Mouse (Mus musculus) left cerebral cortex, adult 11 months (tissue): ENCODE data around the gene Snx29.
"Not testable (repeated sequence)": the region's sequence is repeated elsewhere in the genome, so short reads cannot be mapped to it uniquely, and the experiment has no call there.

Experiments used
- DNase-seq: peaks from one replicate; pipeline ENCODE4 v3.0.0; 2022; ENCODE audit warnings: low spot score

Gene Snx29

GRCm38 (mm10) chr16:11359919-11360318, 37.2 kb downstream of the Snx29 start:
- no peak for DNase-seq

DNA sequence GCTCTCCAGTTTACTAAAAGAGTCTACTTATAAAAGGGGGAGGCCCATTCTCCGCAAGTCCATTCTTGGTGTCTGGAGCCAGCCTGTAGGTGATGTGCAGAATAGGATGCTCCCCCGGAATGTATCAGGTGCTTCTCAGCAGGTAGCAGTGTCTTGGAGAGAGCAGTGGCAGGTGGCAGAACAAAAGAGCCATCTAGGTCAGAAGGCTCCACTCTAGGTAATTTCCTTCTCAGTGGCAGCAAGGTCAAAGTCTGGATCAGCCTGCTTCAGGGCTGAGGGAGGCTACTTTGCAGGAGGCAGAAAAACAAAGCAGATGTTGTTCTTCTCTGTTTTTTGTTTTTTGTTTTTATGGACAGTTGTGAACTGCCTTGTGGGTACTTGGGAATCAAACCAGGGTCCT, 37.9 kb downstream of the Snx29 start:
- not testable (repeated sequence) for DNase-seq

DNA sequence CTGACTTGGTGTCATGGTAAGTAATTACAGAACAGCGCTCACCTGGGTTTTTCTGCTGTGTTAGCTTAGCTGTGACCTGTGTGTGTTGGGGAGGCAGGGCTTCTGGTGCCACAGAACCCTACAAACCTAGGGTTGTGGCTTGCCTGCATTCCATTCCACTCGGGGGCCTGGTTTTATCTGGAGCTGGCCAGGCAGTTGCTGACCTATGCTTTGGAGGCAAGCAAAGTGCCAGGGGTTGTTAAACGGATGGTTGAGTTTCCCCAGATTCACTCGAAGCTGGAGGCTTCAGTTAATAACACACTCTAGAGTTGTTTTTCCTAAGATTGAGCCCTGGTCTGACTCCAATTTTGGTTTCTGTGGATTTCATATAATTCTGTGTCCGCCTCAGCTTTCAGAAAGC, 42.9 kb downstream of the Snx29 start:
- DNase-seq, result no peak

DNA sequence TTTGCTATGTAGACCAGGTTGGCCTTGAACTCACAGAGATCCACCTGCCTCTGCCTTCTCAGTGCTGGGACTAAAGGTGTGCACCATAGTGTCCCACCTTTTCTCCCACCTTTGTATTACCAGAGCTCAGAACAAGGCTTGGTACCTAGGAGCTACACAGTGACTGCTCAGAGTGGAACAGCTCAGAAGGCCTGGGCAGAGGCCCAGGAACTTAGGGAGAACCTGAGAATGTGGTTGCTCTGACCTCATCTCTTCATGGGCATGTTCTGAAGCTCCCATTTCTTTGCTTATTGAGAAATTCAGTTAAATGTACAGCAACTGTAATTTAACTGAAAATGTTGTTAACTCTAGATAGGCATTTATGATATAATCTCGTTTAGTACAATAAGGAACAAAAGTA, 44.1 kb downstream of the Snx29 start:
- DNase-seq, result no peak

DNA sequence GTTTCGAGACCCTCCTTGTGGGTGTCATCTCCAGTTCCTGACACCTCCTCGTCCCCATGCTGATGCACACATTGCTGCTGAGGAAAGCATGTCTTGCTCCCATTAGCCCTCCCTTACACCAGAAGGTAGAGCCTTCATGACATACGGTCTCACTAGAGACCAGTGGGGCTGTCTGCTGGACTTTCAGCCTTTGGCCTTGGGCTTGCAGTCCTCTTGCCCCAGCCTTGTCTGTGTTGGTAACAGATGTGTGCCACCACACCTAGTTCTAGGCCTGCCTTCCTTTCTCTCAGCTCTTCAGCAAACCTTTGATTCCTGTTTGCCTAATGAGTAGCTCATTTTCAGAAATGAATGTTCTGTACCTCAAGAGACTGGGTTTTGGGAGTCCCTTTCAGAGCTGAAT, 45.7 kb downstream of the Snx29 start:
- DNase-seq, result no peak

DNA sequence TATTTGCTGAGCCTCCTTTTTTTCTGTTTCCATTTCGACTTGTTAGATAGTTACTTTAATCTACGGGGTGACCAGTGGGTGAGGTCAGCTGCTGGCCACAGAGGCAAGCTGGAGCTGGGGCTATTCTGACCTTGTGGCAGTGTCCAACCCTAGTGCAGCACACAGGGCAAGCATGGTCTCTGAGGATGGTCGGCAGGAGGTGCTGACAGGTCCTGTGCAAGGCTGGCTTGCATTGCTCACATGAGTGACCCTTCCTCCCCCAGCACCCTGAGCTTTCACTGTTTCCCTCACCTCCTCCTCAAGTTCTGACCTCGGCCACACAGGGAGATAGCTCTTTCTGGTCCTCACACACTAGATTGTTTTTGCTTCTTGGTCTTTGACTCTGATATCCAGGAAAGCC, 46.5 kb downstream of the Snx29 start:
- DNase-seq, result no peak

DNA sequence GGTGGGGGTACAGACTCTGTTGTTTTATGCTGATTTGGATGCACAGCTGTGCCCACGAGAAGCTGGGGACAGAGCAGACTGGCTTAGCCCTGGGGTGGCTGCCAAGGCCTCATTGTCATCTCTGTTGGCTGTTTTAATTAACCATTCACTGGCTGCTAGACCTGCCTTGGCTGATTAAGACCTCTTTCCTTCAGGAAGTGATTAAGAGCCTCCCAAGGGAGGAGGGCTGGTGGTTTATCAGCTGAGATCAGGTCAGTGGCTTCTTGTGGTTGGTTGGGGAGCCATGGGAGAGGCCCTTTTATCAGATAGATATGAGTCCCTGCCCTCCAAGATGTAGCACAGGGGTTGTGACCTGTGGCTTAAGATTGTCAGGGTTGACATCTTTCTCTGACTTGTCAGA, 46.9 kb downstream of the Snx29 start:
- DNase-seq, result no peak

DNA sequence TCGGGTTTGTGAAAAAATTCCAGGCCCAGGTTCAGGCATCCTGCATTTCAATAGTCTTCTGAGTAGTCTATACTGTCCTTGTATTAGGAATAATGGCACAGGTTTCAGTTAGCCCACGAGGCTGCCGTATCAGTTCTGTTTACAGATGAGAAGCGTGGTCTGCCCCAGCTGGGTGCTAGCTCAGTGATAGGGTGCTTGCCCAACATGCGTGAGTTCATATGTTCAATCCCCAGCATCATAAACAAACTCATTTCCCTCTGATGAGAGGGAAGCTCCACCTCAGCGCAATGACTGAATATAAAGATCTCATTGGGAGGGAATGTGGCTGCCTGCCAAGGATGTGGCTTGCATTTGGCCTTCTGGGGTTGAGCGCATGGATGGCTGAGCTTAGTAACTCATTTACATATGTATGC, 47.4 kb downstream of the Snx29 start:
- no peak for DNase-seq

DNA sequence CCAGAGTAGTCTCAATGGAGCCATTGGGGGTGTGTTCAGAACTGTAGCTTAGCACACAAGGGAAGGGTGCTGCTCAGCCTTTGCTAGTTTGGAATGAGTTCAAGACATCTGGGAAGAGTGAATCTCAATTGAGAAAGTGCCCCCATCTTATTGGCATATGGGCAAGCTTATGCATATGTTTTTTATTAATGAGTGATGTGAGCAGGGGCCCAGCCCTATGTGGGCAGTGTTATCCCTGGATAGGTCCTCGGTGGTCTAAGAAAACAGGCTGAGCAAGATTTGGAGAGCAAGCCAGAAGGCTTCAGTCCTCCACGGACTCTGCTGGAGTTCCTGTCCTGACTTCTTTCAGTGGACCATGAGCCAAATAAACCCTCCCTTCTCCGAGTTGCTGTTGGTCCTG, 56.6 kb downstream of the Snx29 start:
- no peak for DNase-seq

DNA sequence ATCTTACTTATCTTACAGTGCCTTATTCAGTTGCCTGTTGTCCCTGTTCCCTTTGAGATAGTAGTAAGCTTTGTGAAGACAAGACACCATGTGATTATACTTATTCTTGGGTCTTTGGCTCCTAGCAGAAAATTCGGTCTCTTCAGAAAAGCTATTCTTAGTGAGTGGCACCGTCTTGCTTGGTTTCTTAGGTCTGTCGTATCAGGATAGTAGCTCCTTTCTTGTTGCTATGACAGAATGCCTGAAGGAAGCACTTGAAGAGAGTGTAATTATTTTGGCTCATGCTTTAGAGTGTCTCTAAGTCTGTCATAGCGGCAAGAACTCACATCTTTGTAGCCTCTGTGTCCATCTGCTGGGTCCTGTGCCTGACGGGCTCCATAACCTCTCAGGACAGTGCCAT, 57.3 kb downstream of the Snx29 start:
- no peak for DNase-seq

DNA sequence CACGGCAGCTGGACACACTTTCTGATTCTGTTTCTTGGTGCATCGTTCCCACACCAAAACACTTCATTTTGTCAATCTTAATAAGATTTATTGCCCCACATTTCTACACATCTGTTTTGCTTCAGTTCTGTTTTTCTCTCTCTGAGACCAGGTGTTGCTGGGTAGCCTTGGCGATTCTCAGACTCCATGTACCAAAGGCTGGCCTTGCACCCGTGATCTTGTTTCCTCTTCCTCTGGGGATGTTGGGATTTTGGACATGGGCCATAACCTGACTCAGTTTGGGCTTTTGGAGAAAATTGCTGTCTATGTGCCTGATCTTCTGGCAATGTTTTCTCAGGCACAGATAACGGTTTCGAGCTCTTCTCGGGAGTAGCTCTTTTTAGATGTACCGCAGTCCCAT, 58.2 kb downstream of the Snx29 start:
- no peak for DNase-seq

DNA sequence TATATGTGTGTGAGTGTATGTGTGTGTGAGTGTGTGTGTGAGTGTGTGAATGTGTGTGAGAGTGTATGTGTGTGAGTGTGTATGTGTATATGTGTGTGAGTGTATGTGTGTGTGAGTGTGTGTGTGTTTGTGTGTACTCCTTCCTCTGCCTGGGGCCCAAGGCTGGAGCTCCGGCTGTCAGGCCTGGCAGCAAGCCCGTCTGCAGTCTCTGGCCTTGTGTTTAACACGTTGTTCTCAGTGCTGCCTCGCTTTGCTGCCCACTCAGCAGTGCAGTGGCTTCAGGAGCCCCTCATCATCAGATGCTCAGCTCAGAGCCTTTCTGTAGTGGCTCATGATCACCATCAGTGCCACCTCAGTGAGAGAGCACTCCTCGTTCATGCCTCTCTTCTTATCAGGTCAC, 61.7 kb downstream of the Snx29 start:
- DNase-seq, result no peak

GRCm38 (mm10) chr16:11385150-11385549, 62.4 kb downstream of the Snx29 start:
- no peak for DNase-seq

DNA sequence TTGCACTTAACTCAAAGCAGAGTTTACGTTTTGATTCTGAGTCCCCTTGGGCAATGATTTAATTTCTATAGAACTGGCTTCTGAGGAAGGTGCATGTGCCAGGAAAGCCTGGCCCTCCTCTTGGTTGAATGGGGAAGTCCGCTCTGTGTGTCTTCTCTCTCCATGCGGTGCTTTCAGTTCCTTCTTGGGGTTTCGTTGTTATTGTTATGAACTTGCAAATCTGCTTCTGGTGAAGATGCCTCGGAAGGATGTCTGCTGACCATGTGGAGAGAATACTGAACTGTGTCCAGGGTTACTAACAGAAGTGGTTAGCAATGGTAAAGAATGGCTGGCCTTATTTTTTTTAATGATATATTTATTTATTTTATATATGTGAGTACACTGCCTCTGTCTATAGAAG, 63.1 kb downstream of the Snx29 start:
- DNase-seq, result no peak

DNA sequence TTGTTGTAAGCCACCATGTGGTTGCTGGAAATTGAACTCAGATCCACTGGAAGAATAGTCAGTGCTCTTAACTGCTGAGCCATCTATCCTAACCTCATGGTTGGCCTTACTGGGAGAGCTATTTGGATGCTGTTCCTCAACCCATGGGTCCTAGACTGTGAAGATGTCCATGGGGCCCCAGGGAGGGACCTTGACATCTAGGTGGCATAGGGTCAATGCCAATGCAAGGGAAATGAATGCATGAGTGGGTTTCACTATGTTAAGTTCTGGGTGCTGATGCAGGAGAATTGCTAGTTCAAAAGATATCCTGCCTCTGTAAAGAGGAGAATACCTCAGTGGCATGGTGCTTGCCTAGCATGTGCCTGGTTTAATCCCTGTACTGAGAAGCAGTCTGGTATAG, 63.5 kb downstream of the Snx29 start:
- DNase-seq, result no peak

GRCm38 (mm10) chr16:11388085-11388484, 65.4 kb downstream of the Snx29 start:
- DNase-seq, result no peak

DNA sequence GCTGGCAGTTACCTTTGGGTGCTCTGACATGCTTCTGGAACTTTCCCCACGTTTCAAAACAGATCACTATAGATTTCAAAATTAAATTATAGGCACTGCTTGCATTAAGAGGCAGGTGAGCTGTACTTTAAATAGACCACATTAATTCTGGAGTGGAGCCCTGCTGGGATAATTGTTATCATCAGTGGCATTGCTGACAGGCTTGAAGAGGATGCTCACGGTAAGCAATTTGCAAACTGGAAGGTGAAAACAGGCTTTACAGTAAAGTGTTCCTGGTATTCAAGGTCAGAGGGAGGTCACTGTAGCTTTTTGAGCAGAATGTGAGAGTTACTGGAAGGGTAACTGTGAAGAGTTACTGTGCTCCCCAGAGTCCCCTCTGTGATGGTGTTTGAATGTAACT, 66.6 kb downstream of the Snx29 start:
- no peak for DNase-seq

DNA sequence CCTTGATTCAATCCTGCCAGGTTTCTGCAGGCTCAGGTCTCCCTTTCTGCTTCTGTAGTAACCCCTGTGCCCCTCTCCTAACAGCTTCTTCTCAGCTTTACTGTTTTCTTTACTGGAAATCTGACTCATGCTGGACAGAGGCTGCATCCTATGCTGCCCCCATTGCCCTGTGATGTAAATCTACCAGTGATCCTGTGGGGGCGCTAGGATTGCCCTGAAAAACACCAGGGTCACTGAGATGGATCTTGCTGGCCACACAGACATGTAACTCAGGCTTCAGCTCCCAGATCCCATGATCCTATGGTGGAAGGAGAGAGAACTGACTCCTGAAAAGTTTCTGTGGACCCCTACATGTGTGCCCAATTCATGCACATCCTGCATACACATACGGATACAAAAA, 73.9 kb downstream of the Snx29 start:
- DNase-seq, result no peak

DNA sequence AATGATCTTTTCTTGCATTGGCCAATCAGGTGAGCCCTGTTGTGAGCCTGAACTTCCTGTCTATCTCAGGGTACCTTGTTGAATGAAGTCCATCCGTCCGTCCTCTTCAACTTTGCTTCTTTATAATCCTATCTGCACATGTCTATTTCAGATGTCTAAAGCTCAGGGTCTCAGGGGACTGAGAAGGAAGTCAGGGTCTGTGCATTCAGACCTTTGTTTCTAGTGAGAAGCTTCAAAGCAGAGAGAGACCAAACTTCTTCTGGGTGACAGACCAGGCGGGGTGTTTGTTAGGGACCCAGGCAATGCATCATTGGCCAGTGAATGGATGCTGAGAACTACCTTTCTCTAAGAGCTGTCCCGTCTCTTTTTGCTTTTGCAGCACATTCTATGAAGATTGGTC, 76.7 kb downstream of the Snx29 start:
- no peak for DNase-seq

- DNase-seq, result no peak
Measured at GRCm38 (mm10) chr16:11399845-11400565, 77.3 kb downstream of the Snx29 start.

DNA sequence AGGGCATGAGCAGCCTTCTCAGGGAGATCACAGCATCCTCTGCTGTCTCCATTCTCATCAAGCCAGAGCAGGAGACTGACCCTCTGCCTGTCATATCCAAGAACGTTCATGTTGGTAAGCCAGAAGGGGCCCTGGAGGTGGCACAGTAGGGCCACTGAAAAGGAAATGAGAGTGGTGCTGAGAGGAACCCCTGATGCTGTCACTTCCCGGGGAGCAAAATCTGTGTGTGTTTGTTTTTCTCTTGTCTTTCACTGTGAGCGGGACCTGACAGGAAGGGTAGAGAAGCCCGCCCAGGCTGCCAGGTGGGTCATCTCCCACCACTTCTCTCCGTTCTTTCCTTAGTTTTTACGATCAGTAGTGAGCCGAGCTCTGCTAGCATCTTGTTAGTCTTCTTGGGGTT, 78.2 kb downstream of the Snx29 start:
- DNase-seq, result no peak

DNA sequence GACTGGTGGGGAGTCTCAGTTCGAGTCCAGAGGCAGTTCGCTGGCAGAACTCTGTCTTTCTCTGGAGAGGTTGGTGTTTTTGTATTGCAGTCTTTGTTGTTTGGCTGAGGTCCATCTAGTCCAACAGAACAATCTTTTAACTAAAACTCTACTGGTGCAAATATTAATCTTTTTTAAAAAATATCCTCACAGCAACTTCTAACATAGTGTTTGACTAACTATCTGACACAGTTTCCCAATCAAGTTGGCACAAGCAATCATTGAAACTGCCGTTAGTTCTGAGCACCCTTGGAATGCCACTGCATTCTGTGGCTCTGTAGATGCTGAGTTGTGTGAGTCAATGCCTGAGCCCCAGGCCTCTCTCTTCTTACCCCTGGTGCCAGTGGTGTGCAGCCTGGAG, 82.5 kb downstream of the Snx29 start:
- DNase-seq, result no peak

DNA sequence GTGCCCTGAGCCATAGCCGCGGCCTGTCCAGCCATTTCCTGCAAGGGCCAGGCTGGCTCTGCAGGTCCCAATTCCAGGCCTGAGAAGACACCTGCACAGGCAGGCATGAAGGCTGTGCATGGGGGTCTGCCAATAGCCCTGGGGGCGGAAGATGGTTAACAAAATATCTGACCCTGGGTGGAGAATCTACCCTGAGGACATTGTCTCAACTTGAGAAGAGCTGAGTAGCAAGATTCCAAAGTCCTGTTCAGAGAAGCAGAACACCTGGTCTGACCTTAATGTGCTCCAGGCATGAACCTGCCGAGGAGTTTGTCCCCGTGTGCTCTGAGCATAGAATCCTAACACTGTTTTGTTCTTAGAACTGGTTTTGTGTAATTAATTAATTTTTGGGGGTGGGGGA, 83.5 kb downstream of the Snx29 start:
- no peak for DNase-seq

- DNase-seq, result no peak
Measured at GRCm38 (mm10) chr16:11406622-11407021, 83.9 kb downstream of the Snx29 start.
